Mouse (Mus musculus): ENCODE measurements at regions not wholly inside any gene's neighbourhood (a gene's known extent, or its start where the extent isn't known, plus 50 kb on each side); places are given as distances from the start of the nearest gene placed in this dataset.
"Not testable (repeated sequence)": the region's sequence is repeated elsewhere in the genome, so short reads cannot be mapped to it uniquely, and the experiment has no call there.

DNA sequence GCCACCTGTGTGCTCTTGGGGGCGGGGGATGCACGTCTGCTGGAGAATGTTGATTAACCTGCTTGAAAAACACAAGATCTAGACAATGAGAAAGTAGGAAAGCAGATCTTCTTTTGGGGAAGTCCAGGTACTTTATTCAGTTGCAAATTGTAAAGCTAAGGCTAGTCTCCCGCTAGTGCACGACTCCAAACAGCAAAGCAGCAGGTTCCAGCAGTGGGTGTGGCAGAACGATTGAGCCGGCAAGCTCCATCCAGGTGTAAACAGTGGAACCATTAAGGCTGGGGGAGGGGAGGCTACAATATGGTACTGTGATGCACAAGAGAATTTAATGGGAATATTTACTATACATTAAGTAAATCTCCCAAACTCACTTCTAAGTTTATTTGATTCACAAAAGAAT lies 448.6 kb upstream of the Cobl start:
- not testable (repeated sequence) for DNase-seq (ENCODE audit: low spot score)

DNA sequence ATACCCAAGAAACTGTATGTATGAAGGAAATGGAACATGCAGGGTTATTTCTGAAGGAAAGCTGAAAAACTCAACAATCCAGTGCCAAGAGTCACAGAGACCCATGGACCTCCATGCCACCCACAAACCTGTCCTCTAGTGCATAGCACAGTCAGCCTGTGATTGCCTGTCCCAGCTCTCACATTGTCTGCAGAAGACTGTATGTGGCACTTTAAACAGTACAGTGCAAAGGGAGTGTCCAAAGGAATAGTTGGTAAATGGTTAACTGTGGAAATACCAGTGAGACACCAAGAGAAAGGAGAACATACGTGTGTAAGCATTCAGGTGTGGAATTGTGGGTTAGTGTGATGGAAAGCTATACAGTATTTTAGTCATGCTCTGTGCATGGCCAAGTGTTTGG lies 409.0 kb upstream of the Cobl start:
- DNase-seq (ENCODE audit: low spot score) = no peak

DNA sequence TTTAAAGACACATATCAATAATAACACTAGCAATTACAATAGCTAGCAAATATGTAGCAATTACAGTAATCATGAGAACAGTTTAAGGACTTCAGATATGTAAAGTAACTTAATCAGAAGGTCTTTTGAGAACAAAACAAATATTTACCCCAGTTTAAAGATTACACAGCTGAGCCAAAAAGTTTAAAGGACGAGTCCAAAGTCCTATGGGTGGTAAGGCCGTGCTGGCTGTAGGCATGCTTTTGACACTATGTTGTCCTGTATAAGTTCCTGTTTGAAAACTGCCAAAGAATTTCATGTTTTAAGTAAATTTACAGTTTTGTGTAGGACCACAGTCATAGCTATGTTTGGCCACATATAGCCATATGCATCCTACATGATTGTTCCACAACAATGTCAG lies 408.0 kb upstream of the Cobl start:
- no peak for DNase-seq (ENCODE audit: low spot score)

DNA sequence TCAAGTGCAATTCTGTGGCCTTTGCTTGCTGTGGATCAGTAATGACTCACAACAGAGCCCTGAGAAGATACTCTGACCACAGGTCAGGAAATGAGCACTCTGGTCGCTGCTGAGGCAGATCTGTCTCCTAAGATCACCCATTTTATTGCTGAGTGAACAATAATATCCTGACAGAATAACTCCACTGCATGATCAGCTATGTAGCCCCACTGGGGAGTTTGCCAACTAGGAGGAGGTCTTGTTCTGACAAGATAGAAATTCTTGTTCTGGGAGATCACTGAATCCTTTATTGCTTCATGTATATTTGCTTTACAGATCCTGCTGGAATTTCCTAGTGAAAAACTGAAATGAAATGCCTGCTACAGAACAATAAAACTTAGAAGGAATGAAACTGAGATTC lies 407.6 kb upstream of the Cobl start:
- DNase-seq (ENCODE audit: low spot score) = no peak

DNA sequence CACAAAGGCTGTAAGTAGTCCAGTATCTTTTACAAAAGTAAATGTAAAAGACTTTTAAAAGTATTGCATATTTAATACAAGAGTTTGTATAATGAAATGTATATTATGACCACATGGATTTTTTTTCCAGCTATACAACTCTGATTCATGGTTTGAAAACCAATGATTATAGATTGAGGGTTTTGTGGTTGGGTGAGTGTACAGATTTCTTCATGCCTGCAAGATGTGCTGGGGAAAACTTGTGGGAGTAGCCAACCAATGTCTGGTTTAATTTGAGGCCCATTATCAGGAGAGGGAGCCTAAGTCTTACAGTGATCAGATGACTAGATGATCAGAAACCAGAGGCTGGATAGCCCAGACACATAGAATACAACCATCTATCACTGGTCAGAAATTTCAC lies 402.8 kb upstream of the Cobl start:
- no peak for DNase-seq (ENCODE audit: low spot score)

DNA sequence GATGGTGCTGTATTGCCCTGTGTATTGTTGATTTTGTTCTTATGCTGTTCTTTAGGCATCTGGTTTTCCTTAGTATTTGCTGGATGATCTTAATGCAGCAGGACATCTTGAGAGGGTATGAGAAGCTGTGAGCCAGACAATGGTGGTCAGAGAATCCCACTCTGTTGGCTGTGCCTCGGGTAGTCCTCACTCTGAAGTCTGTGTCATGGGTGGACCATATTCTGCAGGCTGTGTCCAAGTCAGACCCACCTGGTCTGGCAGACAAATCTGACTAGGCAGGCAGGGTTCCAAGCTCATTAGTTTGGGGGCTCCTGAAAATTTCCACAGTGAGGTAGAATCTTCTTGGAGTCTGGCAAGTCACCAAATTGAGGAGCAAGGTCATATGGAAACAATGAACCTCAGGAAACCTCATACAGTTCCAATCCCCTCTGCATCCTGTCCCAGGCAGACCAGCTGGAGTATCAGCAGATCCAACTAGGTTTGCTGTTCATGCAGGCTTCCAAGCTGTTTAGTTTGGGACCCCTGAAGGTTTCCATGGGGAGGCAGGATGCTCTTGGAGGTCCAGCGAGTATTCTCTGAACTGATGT lies 400.4 kb upstream of the Cobl start:
- DNase-seq (ENCODE audit: low spot score) = no peak

DNA sequence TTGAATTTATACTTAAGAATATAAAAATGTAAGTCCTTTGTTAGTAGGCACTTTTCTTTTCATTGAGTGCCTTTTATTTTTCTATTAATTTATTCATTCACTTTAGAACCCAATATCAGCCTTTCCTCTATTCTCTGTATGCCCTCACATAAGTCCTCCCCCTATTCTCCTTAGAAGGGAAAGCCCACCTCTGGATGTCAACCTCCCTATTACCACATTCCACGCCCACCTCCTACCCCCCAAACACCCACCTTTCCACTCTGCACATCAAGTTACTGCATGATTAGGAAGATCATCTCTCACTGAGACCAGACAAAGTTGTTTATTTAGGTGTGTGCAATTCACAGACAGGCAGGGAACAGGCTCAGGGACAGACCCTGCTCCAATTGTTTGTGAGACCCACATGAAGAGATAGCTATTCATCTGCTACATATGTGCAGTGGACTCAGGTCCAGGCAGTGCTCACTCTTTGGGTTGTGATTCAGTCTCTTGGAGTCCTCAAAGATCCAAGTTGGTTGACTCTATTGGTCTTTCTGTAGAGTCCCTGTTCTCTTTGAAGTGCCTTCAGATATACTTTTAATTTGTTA lies 394.7 kb upstream of the Cobl start:
- no peak for DNase-seq (ENCODE audit: low spot score)

DNA sequence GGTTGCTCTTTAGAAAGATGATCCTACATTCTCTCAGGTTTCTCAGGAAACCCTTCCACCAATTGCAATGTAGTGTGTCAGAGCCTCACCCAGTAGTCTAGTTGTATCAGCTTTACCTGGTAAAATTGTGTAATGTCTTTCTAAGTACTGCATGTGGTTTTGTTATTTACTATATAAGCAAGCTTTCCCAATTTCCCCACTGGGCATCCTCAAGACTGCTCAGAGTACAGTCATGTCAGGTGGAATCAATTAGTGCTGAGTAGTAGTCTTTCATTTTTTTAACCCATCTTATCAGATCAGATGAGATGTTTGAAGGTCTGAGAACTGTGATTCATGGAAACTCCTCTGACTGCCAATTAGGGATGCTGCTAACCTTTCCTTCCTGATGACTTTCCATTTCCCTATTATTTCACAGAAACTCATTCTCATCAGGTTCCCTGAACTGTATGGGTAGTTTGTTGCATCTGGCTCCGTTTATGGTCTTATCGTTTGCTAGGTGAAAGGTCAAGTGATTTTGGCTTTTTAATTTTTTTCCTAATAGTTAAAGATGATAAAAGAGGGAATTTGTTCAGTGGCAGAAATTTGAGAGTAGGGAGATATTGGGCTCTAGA lies 393.6 kb upstream of the Cobl start:
- no peak for DNase-seq (ENCODE audit: low spot score)

DNA sequence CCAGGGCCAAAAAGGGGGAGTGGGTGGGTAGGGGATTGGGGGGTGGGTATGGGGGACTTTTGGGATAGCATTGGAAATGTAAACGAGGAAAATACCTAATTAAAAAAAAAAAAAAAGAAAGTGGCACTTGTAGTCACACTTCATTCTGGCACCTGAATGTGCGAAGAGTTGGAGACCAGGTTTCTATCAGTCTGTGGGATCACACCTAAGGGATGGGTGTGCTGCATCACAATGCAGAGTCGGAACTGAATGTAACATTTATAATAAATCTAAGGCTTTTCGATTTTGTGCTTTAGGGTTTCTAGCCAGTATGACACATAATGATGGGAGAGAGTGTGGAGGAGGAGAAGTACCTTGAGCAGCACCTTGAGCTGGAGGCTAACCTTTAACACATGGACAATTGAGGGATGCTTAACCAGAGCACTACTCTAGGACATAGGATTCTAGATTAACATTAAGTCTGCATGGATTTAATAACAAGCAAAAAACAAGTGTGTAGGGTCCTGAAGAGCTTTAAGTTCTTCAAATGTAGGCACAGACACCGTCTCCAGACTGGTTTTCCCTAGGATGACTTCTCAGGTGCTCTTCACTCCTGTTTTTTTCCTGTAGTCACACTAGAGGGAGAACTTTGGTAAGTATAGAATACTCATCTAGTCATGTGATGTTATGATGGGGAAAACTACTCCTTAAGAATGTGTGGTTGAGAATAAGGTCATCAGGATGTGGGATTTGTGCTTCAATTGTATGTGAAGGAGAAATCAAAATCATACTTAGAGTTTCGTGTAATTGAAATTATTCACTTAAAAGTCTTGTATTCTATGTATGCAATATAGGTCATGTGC lies 392.8 kb upstream of the Cobl start:
- no peak for DNase-seq (ENCODE audit: low spot score)

DNA sequence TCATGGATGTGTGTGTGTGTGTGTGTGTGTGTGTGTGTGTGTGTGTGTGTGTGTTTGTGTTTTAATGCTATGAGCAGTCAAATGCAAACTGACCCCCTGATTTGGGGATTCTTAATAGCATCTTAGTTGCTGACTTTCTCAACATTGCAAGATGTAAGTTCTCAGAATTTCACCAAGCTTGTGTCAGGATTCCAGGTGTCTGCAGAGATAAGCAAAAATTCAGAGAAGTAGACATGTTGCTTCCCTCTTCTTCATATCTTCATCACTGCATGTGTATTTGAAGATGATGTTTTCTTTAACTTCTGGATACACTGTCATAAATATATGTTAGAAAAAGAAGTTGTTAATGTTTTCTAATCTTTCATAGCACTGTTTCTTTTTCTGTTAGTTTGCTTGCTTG lies 383.0 kb upstream of the Cobl start:
- no peak for DNase-seq (ENCODE audit: low spot score)

DNA sequence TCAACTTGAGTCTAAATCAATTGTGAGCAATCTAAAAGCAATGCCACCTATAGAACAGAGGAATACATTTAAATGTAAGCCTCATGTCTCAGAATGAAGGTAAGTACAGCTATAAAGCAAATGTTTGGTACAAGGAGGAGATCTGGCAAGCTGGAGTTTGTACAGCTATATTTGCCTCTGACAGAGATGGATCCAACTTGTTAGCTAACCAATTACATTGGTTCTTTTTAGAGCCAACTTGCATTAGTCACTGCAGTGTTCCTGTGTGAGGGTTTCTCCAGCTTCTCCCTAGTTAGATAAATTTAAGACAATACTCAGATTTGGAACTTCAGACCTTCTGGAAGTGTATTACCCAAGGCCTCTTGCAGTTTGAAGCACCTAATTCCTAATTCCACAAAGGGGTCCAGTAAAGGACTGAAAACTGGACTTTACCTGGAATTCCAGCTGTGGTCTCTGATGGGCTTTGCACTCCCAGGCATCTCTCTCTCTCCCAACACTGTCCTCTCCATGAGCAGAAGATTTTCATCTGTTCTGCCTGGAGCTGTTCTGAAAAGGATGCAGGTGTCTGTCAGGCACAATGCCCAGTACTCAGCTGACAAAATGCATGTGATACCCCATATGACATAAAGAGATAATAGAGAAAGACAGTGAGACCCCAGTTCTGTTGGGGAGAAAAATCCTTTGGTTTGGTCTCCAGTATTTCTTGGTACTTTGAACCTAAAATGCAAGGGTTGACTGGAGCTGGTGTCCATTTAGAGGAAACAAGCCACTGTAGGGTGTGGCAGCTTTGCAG lies 379.1 kb upstream of the Cobl start:
- DNase-seq (ENCODE audit: low spot score) = no peak

DNA sequence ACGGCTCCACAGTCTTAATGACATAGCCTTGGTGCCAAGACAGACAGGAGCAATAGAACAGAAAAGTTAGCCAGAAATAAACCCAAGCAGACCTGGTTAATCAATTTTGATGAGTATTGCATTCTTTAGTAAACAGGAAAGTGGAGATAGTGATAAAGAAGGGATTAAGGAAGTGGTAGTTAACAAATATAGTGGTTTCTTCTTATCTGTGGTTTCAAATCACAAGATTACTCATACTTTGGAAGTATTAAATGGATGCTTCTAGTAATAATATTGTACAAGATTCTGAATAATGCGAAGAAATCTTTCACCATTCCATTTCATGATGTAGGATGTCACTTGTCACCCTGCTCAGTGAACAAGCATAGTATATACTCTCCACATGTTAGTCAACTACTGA lies 376.6 kb upstream of the Cobl start:
- no peak for DNase-seq (ENCODE audit: low spot score)

DNA sequence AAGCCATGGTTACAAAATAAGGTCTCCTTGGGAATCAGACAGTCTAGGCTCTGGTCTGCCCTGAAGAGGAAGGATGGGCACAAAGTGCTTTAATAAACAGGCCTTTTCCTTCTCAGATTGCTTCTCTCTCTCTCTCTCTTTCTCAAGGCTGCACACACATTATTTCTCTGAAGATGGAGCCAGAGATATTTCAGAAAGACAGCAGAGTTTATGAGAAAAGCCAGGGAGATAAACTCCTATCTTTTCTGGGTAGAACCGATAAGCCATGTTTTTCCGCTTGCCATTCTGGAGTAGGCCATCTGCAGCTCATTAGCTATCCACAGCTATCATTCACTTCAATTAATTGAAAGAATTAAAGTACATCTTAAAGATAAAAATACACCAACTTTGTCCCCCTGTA lies 373.2 kb upstream of the Cobl start:
- no peak for DNase-seq (ENCODE audit: low spot score)

DNA sequence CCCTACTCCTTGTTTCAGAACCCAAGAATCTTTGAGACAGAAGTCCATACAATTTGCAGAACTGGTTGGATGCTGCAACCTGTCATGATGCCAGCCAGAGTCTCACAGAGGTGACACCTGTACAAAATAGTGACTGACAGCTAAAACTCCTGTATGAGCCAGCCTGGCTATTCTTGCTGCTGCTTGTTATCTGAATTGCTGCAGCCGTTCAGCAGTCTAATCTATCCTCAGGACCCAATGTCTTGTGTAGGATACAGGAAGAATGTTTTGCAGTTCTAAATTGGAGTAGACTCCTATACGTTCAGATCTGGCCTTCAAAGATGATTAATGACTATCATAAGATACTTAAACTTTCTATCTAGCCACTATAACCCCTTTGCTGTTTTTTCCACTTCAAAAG lies 372.6 kb upstream of the Cobl start:
- DNase-seq (ENCODE audit: low spot score) = no peak

DNA sequence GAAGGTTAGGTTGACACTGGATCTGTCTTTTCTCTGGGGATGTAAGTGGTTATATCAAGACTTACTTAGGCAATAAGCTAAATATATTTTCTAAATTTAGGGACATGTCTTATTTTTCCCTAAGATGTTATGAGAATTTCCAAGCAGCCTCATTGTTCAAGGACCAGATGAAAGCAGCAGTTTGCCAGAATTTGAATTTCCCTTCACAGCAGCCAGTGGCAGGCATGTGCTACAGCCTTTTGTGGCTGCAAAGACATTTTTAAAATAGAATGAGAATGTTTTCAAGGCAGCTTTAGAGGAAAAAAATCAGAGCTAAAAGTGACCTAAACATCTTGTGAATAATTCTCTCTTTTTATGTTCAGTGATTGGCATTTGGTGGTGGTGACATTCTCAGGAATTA lies 371.6 kb upstream of the Cobl start:
- DNase-seq (ENCODE audit: low spot score) = no peak

DNA sequence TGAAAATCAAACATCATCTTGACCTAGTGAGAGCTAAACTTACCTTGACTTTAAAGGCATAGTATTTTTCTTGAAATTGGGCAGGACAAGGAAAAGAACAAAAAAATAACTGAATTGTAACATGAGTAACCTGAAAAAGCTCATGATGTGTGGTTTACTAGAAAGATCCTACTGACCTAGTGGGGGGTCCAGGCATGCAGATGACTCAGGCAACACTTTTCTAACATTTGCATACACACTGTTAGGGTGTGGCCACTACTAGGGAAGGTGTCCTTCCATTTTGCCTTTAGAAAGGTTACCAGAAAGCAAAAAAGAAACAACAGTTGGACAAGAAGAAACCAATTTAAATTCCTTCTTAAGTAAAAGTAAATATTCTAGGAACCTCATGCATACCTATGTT lies 347.3 kb upstream of the Cobl start:
- DNase-seq (ENCODE audit: low spot score) = no peak

DNA sequence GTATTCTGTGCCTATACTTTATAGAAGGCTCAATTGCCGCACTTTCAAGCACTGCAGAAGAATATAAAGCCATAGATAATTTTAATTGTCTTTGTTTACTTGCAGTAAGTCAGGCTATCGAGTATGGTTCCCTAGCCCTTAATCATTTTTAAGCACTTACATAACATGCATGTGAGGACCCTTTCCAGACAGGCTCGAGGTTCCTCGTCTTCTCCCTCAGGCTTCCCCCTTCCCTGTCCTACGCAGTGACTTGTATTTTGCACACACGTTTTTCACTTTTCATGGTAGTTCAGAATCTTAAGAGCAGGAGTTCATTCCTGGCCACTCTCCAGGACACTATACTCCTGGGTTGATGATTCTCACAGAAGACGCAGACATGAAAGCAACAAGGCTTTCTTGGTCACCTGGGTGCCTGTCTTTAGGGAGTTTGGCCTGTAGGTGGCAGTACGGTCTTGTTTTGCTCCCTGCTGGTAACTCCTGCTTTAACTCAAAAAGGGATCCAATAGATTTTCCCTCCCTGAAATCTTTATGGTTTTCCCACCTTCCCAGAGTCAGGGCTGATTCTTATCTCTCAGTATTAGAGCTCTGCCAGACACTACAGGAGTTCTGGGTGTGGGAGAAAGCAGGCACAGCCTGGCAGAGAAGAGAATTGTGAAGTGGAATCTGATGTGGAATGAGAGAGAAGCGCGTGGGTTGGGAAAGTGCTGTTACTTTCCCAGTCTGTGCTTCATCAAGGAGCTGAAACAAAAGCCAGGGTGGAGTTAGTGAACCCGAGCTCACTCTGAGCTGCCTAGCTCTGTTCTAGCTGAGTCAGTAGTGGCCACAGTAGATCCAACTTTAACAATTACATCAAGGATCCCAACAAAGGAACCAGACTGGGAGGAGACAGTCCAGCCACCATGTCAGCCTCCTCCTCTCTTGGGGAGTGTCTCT lies 346.5 kb upstream of the Cobl start:
- peak; percentile 82 for DNase-seq (ENCODE audit: low spot score)
